Mouse (Mus musculus) thymus, postnatal 36 days (tissue): ENCODE measurements around the gene Mapre3.
"Not testable (repeated sequence)": the region's sequence is repeated elsewhere in the genome, so short reads cannot be mapped to it uniquely, and the experiment has no call there.

Experiments
- DNase-seq, 2 experiments: peaks; one replicate each; pipeline ENCODE4 v3.0.0; 2022; ENCODE audit warnings: mixed read lengths in 2 of 2

Mapre3 gene

DNA sequence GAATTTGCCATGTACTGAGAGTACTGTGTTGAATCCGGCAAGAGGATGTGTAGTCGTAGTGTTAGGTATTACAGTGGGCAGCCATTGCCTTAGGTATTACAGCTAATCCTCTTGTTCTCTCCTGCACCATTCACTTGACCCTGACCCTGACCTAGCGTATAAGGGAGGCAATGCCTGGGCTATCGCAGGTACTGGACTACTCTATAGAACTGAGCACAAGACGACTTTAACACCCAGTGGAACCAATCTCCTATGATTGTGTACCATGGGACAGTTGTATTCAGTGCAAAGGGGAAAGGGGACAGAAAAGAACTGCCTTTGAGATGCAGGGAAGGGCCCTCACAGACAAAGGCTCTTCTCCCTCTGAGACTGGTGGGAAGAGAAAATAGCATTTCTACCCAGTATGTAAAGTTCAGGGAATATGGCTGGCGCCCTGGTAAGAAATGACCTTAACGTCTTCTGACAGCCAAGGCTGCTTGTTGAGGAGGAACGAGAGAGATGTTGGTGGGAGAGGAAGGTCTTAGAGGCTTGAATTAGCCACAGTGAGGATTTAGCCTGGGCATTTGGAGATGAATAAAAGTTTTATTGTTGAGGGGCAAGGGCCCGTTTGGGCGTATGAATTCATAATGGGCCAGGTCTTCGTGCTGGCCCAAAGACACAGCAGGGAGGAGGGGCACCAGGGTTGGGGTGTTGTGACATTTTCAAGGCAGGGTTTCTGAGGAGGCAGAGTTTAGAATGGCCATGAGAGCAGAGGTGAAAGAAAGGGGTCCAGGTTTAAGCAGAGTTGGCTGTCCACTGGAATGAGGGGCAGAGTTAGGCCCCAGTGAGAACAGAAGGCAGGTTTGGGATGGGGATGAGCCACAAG, 9.9 kb downstream of the Mapre3 start:
- DNase-seq, result no peak

DNA sequence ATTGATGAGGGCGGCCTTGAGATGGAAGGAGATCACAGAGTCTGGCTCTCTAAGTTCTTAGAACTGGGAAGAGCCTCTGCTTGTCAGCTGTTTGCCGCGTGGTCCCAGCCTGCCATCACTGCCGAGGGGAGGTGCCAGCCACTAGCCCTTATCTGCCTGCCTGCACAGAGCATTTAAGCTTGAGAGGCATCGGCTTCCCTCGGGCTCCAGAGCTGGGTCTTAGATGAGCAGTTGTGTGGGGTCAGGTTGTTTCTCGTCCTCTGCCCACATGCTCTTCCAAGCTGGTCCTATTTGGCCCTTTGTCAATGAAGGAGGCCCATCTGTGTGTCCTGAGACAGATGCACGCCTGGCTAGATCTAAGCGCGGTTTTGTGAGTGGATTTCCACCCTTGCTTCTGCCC, 10.7 kb downstream of the Mapre3 start:
- DNase-seq, result no peak

DNA sequence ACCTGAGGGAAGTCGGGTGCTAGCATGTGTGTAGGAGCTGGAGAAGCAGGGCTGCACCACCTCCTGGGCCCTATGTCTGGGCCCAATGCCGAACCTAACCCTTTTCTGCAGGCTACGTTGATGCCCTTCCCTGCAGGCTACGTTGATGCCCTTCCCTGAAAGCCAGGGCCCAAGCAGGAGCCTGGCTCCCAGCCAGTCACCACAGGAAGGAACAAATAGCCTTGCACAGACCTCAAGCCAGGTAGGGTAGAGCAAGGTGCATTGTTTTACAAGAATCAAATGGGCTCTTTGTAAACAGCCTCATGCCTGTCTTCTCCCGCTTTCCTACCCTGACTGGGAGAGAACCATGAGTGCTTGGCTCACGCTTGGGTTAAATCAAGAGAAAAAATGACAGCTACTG, 11.4 kb downstream of the Mapre3 start:
- no peak for DNase-seq

DNA sequence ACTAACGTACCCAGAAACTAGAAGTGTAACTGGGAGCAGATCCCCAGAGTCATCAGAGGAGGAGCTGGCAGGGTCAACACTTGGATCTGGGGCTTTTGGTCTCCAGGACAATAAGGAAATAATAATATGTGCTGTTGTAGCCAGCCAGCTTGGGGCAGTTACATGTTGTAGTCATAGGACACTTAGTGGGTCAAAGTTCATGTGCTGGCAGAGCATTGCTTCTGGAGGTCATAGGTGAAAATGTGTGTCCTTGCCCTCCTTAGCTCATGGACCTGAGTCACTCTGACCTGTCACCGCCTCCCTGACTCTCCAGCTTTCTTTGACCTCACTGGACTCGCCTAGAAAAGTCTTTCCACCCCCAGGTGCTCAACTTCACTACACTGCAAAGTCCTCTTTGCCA, 19.0 kb downstream of the Mapre3 start:
- DNase-seq, result no peak

DNA sequence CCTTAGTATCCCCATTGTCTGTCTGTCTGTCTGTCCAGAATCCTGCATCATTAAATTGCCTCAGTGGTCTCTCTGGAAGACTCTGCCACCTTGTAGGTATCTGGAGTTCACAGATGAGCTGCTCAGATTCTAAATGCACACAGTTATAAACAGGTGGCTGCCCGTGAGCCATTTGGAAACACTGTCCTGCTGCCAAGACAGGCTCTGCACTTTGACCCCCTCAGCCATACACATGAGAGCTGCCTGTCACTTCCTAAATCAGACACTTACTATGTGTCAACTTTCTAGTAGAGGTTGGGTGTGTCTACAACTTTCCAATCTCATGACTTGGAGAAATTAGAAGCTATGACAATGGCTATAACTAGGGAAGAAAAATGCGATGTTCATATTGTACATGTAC, 25.3 kb downstream of the Mapre3 start:
- no peak for DNase-seq

DNA sequence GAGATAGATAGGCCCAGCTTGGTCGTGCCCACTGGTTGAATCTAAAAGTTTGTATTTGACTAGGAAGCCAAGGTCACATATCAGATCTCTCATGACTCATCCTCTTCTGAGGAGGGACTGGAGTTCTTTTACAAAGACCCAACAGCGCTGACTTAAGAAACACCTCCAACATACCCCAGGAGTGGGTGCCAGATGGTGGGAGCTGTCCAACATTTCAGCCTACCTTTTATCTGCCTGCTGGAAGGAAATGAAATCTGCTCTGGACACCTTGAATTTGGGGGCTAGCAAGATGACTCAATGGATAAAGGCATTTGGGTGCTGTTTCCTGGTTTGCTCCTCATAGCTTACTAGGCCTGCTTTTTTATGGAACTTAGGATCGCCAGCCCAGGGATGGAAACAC, 27.5 kb downstream of the Mapre3 start:
- DNase-seq, result no peak

DNA sequence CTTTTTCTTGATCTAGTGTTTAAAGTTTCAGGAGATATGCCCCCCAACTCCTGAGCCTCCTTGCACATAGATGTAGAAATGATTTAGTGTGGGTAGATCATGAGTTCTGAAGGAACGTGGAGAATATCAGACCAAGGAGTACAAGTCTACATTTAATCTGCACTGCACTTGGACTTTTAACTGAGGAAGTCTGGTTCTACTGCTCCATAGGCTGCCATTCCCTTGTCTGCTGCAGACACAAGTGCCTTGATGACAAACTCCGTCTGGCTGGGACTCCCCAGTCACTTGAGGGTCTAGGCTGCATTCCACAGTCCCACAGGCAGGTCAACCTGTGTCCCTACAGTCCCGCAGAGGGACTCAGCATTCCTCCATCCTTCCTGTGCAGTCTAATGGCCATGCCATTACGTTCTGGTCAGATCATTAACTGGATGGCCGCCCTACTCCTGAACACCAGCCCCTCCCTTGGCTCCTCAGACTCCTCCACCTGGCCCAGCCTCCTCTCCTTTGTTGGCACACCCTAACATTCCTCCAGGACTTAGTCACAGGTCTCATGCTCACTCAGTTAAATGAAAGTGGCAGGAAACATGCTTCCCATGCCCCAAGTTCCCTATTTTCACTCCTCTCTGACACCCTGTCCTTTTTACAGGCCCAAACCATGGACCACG, 35.6 kb downstream of the Mapre3 start:
- DNase-seq, result no peak

DNA sequence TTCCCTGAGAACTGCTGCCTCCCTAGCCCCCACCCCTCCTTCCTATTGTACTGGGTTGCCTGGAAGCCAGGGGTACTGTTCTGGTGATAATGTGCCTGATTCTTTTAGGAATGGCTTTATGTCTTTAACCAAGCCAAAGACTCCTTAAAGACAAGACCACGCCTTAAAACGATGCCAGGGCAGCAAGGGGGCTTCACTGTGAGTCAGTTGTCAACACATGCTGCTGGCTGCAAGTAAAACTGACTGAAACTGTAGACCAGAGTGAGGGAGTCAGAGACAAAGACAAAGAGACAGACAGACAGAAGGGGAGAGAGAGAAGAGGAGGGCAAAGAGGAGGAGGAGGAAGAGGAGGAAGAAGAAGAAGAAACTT, 36.1 kb downstream of the Mapre3 start:
- DNase-seq, result no peak

DNA sequence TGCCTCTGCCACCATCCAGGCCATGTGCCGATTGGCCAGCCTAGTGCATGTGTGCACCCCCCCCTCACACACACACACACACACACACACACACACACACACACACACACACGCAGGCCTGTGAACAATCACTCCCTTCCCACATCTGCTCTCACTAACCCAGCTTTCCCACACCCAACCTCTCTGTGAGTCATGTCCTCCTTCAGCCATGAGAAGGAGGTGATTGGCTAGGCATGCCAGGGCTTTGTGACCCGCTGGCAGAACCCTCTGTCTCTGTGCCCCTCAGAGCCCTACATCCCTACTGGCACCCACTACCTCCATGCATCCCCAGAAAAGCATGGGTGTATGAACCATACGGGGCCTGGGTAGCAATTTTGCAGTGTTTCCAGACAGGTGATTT, 39.1 kb downstream of the Mapre3 start:
- no peak for DNase-seq

DNA sequence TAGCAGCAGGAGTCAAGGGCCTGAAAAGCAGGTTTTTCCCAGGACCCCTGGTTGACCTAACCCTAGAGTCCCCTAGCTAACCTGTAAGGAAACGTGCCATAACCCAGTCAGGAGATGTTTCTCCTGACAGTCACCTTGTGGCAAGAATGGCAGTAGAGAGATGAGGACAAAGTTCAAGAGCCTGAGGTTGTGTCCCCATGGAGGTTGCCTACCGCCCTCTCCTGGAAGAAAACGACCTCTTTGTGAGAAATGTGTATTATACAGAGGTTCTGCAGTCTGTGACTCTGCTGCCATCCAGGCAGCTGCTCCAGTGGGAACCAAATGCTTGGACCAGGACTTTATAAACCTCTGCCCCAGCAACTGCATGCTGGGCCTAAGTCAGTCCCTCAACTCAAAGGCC, 41.2 kb downstream of the Mapre3 start:
- DNase-seq, result no peak

DNA sequence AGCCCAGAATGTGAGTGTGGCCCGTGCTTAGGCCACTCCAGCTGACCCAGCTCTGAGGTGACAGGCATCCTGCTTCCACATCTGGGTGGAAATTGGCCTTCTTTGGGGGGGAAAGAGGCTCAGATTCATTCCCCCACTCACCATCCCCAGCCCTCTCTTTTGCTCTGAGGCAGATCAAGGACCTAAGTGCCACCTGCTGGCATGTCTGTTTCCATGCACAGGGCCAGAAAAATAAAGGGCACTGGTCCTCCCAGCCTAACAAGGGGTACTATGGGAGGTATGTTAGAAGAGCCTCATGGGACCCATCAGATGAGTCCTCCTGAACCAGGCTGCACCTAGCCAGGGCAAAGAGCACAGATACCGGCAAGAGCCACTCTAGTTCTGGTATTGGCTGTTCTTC, 41.7 kb downstream of the Mapre3 start:
- DNase-seq, result no peak

DNA sequence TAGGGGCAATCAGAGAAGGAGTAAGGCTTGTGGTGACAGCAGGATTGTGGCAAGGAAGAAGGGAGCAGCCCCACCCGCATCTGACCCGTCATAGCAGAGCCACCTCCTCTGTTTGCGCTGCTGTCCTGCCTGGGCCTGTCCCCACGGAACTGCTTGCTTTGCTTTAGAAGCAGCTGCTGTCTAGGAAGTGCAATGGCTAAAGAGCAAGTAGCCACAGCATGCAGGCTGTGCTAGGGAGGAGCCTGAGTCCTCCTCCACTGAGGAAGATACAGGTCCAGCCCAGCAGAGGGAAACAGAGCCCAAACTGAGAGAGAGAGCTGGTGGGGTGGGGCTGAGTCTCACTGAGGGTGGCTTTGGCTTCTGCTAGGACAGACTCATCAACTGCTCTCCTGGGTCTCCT, 49.4 kb downstream of the Mapre3 start:
- DNase-seq, result no peak

DNA sequence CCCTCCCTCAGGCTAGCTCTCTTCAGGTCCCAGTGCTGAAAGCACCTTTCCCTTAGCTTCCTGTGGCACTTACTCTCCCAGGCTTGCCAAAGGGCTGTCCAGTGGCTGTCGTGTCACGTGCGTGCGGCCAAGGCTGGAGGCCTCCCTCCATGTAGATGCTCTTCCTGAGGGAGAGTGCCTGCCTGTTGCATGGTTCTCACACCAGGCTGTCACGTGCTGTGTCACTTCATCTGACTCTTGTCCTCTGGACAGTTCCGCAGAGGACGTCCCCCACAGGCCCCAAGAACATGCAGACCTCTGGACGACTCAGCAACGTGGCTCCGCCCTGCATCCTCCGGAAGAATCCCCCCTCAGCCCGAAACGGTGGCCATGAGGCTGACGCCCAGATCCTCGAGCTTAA, 49.9 kb downstream of the Mapre3 start:
- no peak for DNase-seq

DNA sequence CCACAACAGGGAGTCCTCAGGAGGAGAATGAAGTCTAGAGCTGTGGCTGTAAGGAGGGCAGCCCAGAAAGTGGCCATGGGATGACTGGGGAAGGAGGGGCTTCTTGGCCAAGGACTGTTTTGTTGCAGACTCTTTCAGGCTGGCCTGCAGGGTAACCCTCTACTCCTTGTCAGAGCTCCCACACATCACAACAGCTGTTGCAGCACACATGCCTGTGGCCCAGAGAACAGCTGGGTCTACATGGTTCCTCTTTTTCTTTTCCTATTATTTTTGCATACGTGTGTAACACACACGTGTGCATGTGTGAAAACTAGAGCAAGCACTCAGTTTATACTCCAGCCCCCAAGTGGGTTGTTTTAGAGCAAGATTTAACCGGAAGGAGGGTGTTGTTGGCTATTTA, 52.4 kb downstream of the Mapre3 start:
- no peak for DNase-seq

DNA sequence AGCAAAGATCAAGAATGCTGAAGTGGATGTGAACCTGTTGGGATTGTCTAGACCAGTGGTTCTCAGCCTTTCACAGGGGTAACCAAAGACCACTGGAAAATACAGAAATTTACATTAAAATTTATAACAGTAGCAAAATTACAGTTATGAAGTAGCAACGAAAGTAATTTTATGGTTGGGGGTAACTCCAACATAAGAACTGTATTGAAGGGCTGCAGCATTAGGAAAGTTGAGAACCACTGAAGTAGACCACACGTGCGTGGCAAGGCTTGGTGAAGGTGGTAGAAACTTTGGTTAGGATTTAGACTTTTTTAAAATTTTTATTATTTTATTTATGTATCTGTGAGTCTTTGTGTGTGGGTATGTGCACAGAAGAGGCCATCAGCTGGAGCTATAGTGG, 53.3 kb downstream of the Mapre3 start, which contains the start of gene Tmem214:
Gene Tmem214, plus strand, starts transcription at position 301 of the 400 bp plus-strand sequence.
- DNase-seq, result no peak

DNA sequence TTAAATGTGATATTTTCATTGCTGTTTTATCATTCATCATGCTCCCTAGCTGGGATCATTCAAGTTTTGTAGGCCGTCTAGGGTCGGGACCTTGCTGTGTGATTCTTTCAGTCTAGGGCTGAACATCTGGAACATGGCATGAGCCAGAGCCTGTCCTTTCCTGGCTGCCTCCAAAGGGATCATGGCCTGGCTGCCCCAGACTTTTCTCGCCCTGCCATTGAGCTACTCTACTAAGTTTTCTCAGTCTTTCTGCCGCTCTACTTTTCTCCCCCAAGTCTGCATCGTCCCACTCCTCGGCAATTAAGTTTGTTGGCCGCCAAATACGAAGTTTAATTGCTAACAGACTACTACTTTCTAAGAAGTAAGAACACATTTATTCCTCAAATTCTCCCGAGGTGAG, 54.5 kb downstream of the Mapre3 start:
- no peak for DNase-seq

DNA sequence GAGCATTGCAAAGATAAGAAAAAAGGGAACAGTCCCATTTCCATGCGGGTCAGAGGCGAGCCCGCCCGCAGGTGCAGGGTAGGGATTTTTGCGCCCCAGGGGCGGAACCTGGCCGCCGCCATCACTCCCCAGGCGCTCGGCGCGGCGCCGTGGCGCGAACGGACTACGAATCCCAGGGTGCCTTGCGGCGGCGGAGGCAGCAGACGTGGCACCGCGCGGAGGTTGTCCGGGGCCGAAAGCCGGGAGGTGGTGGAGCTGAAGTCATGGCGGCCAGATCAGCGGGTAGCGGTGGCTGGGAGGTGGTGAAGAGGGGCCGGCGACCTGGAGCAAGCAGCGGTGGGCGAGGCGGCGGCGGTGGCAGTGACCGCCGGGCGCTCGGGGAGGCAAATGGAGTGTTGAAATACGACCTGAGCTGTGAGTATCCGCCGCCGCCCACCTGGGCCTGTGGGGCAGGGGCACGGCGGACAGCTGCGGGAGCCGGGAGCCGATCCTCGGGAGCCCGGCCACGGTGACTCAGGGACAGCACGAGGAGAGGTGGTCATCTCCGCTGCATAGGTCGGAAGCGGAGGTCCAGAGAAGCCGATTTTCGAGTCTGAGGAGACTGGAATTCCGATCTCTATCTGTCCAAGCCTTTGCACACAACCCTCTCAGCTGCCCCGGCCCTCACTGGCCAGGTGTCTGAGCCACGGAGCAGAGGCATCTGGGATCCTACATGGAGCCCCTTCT, 55.1 kb downstream of the Mapre3 start:
- peak; percentile 93 for DNase-seq

DNA sequence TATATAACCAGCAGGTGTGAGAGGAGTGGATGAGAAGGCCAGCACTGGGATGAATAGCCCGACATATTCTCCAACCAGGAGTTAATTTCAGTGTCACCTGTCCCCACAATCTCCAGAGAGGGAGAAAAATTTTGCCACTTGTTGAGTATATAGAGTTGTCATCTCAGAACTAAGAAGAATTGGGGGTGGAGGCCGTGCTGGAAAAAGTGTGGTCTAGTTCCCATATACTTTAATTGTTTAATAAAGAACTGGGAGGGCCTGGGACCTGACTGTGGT, 55.6 kb downstream of the Mapre3 start:
- DNase-seq, result no peak

DNA sequence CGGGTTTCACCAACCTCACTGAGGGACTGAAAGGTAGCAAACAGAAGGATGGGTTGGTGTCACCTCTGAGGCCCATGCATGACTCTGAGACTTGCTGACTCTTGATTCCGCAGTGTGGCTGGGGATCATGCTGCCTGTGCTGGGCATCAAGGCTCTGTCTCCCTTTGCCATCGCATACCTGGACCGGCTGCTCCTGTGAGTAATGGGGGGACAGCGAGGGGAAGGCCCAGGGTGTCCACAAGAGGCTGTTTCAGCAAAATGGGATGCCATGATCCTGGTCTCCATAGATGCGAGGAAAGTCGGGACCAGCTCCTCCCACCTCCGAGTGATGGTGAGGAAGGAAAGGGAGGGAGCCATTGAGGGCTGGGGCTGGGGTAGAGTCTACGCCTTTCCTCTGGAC, 58.1 kb downstream of the Mapre3 start:
- DNase-seq, result no peak

DNA sequence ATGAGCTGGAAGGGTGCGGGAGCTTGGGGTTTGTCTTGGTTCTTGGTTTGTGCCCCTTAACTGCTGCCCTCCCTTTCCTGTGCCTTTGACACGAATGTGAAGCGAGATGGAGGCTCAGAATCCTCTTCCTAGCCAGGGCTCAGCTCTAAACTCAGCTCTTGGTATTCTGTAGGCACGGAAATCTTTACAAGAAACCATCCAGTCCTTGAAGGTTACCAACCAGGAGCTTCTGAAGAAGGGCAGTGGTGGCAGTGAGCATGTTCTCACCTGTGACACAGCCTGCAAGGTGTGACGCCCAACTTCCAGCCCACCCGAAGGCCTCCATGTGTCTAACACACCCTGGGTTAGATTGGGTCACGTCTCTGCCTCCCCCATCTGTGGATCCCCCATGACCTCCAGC, 59.9 kb downstream of the Mapre3 start:
- no peak for DNase-seq

DNA sequence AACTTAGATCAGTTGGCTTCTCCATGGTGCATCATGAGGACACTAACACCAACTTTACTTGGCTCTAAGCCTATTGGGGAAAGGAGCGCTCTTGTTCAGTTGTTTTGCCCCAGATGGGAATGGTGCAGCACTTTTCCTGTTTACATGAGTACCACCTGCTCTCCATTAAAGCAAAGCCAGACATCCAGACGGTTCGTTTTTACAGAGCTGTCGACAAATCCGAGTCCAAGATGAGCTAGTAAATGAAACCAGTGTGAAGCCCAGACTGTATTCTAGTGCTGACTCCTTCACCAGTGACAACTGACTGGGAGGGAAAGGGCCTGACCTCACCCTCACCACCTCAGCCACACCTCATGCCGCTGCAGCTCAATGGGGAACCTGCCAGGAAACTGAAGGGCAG, 64.2 kb downstream of the Mapre3 start:
- no peak for DNase-seq

DNA sequence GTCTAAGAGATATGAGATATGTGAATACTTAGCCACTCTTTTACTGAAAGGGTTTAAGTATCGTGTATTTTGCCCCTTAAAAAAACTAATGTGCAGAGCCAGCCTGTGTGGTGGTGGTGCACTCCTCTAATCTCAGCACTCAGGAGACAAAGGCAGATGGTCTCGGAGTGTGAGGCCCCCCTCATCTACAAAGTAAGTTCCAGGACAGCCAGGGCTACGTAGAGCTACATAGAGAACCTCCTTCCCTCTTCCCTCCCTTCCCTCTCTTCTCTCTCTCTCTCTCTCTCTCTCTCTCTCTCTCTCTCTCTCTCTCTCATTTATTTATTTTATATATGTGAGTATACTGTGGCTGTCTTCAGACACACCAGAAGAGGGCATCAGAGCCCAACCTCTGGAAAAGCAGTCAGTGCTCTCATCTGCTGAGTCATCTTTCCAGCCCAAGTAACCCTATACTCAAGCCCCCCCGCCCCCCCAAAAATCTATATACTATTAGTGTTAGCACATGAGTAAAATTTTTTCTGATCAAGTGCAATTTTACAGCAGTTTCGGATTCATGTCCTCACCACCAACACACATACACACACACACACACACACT, 65.0 kb downstream of the Mapre3 start:
- DNase-seq, result no peak

DNA sequence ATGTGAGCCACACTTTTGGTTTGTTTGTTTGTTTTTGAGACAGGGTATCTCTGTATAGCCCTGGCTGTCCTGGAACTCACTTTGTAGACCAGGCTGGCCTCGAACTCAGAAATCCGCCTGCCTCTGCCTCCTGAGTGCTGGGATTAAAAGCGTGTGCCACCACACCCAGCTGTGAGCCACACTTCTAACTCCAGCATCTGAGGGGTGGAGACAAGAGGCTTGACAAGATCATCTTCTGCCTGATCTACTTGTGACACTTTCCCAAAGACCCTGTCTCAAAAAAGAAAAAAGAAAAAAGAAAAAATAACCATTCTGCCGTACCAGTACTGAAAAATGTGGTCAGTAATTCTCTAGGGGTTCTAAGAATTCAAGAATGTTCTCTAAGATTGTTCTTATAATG, 67.4 kb downstream of the Mapre3 start:
- DNase-seq, result not testable (repeated sequence)

DNA sequence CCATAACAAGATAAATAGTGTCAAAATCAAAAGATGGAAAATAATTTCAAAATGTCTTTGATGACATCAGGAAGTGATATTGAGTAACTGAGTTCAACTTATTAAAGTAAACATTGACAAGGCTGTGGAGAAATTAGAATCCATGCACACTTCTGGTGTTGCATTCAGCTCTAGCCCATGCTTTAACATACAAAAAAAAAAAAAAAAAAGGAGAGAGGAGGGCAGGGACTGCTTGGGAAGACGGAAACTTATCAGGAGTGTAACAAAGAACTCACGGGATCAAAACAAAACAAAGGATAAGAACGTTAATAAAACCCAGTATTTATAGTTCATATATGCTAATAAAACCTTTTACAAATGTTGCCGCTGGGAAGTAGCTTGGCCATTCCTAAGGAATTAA, 71.8 kb downstream of the Mapre3 start:
- no peak for DNase-seq
